Mouse (Mus musculus) lung, adult 2 months (tissue): ENCODE results near the gene Gnb4. TPM values are rescaled to one million over a fixed set of nuclear protein-coding genes. Genes with fewer than 3 reads are reported as not detected.

Experiments
- DNase-seq: peaks from one replicate; pipeline ENCODE4 v3.0.0; 2022
- H3K4me1 ChIP-seq: fragments of 200-500 bp; 2 replicates; pipeline ENCODE4 v1.6.1; 2011; ENCODE audit warnings: low read length; ENCODE audit not compliant: control insufficient read depth, insufficient read depth
- H3K4me3 ChIP-seq: fragments of 200-500 bp; replicated peaks from 2 replicates; pipeline ENCODE3; 2011; ENCODE audit warnings: low read depth, mild to moderate bottlenecking, control low read depth, low read length; ENCODE audit errors: extremely low read depth
- CTCF ChIP-seq: fragments of 200-500 bp; IDR thresholded peaks from 2 replicates; pipeline ENCODE4 v1.5.1; 2011; ENCODE audit warnings: mild to moderate bottlenecking, low read length, control low read depth; ENCODE audit not compliant: insufficient read depth
- POLR2A ChIP-seq: fragments of 200-500 bp; IDR thresholded peaks from 2 replicates; pipeline ENCODE4 v1.6.1; 2011; ENCODE audit warnings: low read depth, mild to moderate bottlenecking, control low read depth, low read length, borderline replicate concordance; ENCODE audit errors: extremely low read depth
- WGBS: fragments of 180-500 bp; shearing (Covaris S2); methylation state at CpG from one replicate; pipeline ENCODE4 v1.1.7; 2018; 5-methylcytosine and 5-hydroxymethylcytosine counted together
- polyA plus RNA-seq: library from polyadenylated mRNA; depleted of rRNA; stranded (reverse); fragments of >200 nt; gene quantifications from 2 replicates; pipeline ENCODE4 v1.2.3, GENCODE M21; 2012

The Gnb4 gene
- polyA plus RNA-seq, 1 experiment, result 52.8 TPM

DNA sequence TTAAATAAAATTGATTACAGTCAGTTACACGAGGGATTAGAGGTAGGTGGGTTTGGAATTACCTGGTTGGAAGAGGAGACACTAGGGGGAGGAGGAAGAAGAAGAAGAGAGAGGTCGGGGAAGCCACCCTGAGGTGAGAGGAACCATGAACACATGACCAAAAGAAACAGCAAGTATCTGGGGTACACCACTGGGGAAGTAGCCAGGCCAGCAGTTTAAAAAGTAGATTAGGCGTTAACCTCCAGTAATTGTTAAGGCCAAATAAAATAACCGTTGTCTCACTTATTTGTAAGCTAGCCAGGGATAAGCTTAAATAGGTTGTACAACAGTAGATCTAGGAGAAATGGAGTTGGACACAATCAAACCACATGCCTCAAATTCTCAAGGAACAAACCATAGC lies 32.9 kb upstream of the Gnb4 start:
- Histone ChIP-seq H3K4me3 (no peak overlapping the region), H3K4me1 (no peaks in the 10 kb centered on the region)
- no peak for TF ChIP-seq CTCF
- no peak for TF ChIP-seq POLR2A
- 75% methylated on average over 4 of the region's 4 CpGs for WGBS
- DNase-seq, result no peak

DNA sequence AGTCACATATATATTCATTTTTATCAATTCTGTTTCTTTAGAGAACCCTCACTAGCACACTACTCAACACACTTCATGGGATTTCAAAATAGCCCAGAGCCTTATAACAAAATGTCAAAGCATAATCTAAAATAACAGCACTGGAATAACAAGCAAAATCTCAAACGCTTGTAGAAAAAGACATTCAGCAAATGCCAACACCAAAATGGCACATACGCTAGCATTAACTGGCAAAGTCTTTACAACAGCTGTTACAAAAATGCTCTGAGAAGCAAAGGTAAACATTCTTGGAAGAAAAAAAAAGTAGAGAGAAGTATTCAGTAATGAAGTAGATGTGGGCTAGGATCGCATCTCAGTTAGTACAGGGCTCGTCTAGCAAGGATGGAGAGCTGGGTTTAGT lies 30.5 kb upstream of the Gnb4 start:
- Histone ChIP-seq H3K4me3 (no peak overlapping the region), H3K4me1 (no peaks in the 10 kb centered on the region)
- TF ChIP-seq POLR2A, result no peak
- no peak for TF ChIP-seq CTCF
- DNase-seq, result no peak
- 73% methylated on average over 4 of the region's 4 CpGs for WGBS

- no peak for DNase-seq
- H3K4me1 ChIP-seq, result no peaks in the 10 kb centered on the region
- no peak for TF ChIP-seq CTCF
- no peak for TF ChIP-seq POLR2A
- no peak overlapping the region for H3K4me3 ChIP-seq
- 85% methylated on average over 2 of the region's 2 CpGs for WGBS
Observed at GRCm38 (mm10) chr3:32644751-32645150, 28.4 kb upstream of the Gnb4 start.

DNA sequence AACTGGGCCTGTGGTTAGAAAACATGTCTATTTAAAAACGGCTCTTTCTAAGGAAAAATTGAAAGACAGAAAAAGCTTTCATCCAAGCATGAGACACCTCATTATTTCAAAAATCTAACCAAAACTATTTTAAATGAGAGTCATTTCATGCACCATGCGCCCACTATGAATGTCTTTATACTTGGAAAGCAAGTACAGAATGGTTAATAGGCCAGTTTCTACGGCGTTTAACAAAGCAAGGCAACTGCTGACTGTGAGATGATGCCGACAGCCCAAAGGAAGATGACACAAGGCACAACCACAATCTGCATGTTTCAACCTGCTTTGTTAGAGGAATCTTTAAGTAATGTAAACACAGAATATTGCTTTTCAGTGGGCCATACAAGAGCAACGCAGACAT lies 25.7 kb upstream of the Gnb4 start:
- WGBS, result 71% methylated on average over 6 of the region's 6 CpGs
- DNase-seq, result no peak
- Histone ChIP-seq H3K4me3 (no peak overlapping the region), H3K4me1 (no peaks in the 10 kb centered on the region; the same call in 1 of the 2 replicates)
- TF ChIP-seq POLR2A (no peak), CTCF (no peak)

- 18% methylated on average over 8 of the region's 8 CpGs for WGBS
- DNase-seq, result no peak
- Histone ChIP-seq H3K4me1 (no peaks in the 10 kb centered on the region; the same call in 1 of the 2 replicates), H3K4me3 (no peak overlapping the region)
- no peak for TF ChIP-seq POLR2A
Observed at GRCm38 (mm10) chr3:32638240-32638639, 21.9 kb upstream of the Gnb4 start.

GRCm38 (mm10) chr3:32632760-32633264 lies 16.4 kb upstream of the Gnb4 start:
- 41% methylated on average over 5 of the region's 5 CpGs for WGBS
- DNase-seq, result no peak
- TF ChIP-seq POLR2A (no peak), CTCF (no peak)
- no peaks in the 10 kb centered on the region for H3K4me1 ChIP-seq
- H3K4me3 ChIP-seq, result no peak overlapping the region

- Histone ChIP-seq H3K4me3 (no peak overlapping the region), H3K4me1 (no peaks in the 10 kb centered on the region)
- no peak for DNase-seq
- TF ChIP-seq CTCF, result no peak
- TF ChIP-seq POLR2A, result no peak
- 59% methylated on average over 4 of the region's 4 CpGs for WGBS
Observed at GRCm38 (mm10) chr3:32630210-32630609, 13.8 kb upstream of the Gnb4 start.

DNA sequence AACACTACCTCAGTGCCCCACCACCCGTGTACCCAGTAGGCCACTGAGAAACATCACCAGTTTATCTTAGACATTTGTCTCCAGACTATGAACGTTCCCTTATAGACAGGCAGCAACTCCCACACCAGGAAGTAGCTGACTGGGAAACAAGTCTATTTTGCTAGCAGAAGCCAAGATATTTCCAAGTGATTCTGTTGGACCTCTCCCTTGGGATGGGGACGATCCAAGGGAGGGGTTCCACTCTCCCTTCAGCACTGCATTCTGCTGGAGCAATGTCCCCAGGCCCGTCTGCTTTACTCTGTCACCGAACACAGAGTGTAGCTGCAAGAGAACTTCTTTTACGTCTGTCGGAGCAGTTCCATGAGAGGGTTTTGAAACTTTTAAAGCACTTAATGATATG lies 11.8 kb upstream of the Gnb4 start:
- TF ChIP-seq POLR2A (no peak), CTCF (no peak)
- no peak for DNase-seq
- no peaks in the 10 kb centered on the region for H3K4me1 ChIP-seq
- no peak overlapping the region for H3K4me3 ChIP-seq
- WGBS, result 62% methylated on average over 7 of the region's 7 CpGs

GRCm38 (mm10) chr3:32622106-32622505 lies 5.7 kb upstream of the Gnb4 start:
- no peaks in the 10 kb centered on the region for H3K4me1 ChIP-seq
- no peak for DNase-seq
- WGBS, result 81% methylated on average over 3 of the region's 3 CpGs
- no peak for TF ChIP-seq CTCF
- TF ChIP-seq POLR2A, result no peak
- H3K4me3 ChIP-seq, result no peak overlapping the region

DNA sequence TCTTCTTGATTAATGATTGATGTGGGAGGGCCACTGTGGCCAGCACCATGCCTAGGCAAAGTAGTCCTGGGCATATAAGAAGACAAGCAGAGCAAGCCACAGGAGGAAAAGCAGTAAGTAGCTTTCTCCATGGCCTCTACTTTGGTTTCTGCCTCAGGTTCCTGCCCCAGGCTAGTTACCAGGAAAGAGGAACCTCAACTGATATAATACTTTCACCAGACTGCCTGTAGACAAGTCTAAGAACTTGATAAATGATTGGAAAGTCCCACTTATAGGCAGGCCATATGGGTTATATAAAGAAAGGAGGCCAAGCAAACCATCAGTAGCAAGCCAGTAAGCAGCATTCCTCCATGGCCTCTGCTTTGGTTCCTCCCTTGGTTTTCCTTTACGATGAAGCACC lies 5.3 kb upstream of the Gnb4 start:
- WGBS, result 82% methylated on average over 1 of the region's 1 CpGs
- TF ChIP-seq CTCF (no peak), POLR2A (no peak)
- H3K4me3 ChIP-seq, result no peak overlapping the region
- no peak for DNase-seq
- no peaks in the 10 kb centered on the region for H3K4me1 ChIP-seq
